Mouse (Mus musculus) hindbrain, postnatal 0 days (tissue): ENCODE results near the gene Tmem203. TPM values are rescaled to one million over a fixed set of nuclear protein-coding genes. Genes with fewer than 3 reads are reported as not detected.

Experiments
- ATAC-seq: fragments of 200-750 bp; cut with Nextera tagmentation; 2 replicates; pipeline ENCODE4 v1.8.0; 2017; ENCODE audit warnings: mild to moderate bottlenecking, moderate TSS enrichment, moderate library complexity
- DNase-seq: peaks from one replicate; pipeline ENCODE4 v3.0.0-alpha.2; 2015; ENCODE audit warnings: low spot score
- H3K27ac ChIP-seq: fragments of 300-500 bp; sonication (generic); 2 replicates; pipeline ENCODE4 v1.5.1; 2014; ENCODE audit warnings: mild to moderate bottlenecking
- H3K27me3 ChIP-seq: fragments of 300-500 bp; sonication (generic); 2 replicates; pipeline ENCODE4 v1.6.1; 2014; ENCODE audit warnings: low read length, mixed read lengths; ENCODE audit not compliant: insufficient read depth
- H3K36me3 ChIP-seq: fragments of 300-500 bp; sonication (generic); 2 replicates; pipeline ENCODE4 v1.6.1; 2014; ENCODE audit warnings: low read length, mixed read lengths; ENCODE audit not compliant: insufficient read depth
- H3K4me1 ChIP-seq: fragments of 300-500 bp; sonication (generic); 2 replicates; pipeline ENCODE4 v1.6.1; 2014; ENCODE audit warnings: antibody characterized with exemption, low read length, mixed read lengths; ENCODE audit not compliant: insufficient read depth
- H3K4me2 ChIP-seq: fragments of 300-500 bp; sonication (generic); 2 replicates; pipeline ENCODE4 v1.6.1; 2014; ENCODE audit warnings: low read depth, mild to moderate bottlenecking, low read length, moderate library complexity, mixed read lengths
- H3K4me3 ChIP-seq: fragments of 300-500 bp; sonication (generic); 2 replicates; pipeline ENCODE4 v1.5.1; 2014; ENCODE audit warnings: low read length
- H3K9ac ChIP-seq: fragments of 300-500 bp; sonication (generic); replicated peaks from 2 replicates; pipeline ENCODE4 v1.6.1; 2014; ENCODE audit warnings: mild to moderate bottlenecking, low read length, moderate library complexity, mixed read lengths
- H3K9me3 ChIP-seq: fragments of 300-500 bp; sonication (generic); 2 replicates; pipeline ENCODE4 v1.6.1; 2016; ENCODE audit warnings: low read length, mixed read lengths
- CTCF ChIP-seq: IDR thresholded peaks from 2 replicates; pipeline ENCODE4 v1.5.1; 2016; ENCODE audit warnings: antibody characterized with exemption, control low read depth, low read depth
- WGBS: fragments of 180-500 bp; shearing (Covaris S2); extraction: QIAGEN DNeasy Blood & Tissue Kit; methylation state at CpG from one replicate; pipeline ENCODE4 v1.1.7; 2014; 5-methylcytosine and 5-hydroxymethylcytosine counted together
- polyA plus RNA-seq: library from polyadenylated mRNA; unstranded; fragments of >200 nt; fragmentation: Nextera tagmentation; extraction: Ambion mirVana; gene quantifications from 2 replicates; pipeline ENCODE4 v1.2.1, GENCODE M21; 2015
- total RNA-seq: library from RNA; depleted of rRNA; stranded (reverse); fragments of >200 nt; gene quantifications from 2 replicates; pipeline ENCODE4 v1.2.3, GENCODE M21; 2014

Gene Tmem203
- total and polyA plus RNA-seq, 2 experiments from 2014 or later, result 26.7 to 56.2 TPM

DNA sequence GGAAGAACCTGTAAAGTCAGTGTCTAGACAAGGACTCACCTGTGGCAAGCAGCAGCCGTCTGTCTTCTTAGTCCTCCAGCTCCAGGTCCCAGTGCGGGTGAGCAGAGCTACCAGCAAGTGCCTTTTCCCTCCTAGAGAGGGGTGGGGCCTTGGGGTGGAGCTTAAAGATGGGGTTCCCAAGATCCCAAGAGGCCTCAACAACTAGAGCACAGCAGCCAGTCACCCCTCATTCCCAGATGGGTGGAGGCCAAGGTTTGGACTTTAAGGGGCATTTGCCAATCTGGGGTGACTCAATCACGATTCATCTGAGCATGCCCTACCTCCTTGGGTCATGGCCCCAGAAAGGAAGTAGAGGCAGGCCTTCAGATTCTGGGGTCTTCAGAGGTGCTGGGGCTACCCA lies 15.5 kb upstream of the Tmem203 start:
- no peak for TF ChIP-seq CTCF
- peaks cover 5% of the 10 kb centered on the region; the same call in 1 of the 2 replicates for H3K36me3 ChIP-seq
- H3K9ac ChIP-seq, result no peak overlapping the region
- H3K4me2 ChIP-seq, result no peak overlapping the region
- no peaks in the 10 kb centered on the region for H3K27me3 ChIP-seq
- peaks cover 12% of the 10 kb centered on the region for H3K4me1 ChIP-seq
- no peak overlapping the region for H3K4me3 ChIP-seq
- DNase-seq (no peak), ATAC-seq (no peak)
- H3K27ac ChIP-seq, result no peak overlapping the region
- no peaks in the 10 kb centered on the region for H3K9me3 ChIP-seq
- WGBS, result 88% methylated on average over 3 of the region's 3 CpGs

DNA sequence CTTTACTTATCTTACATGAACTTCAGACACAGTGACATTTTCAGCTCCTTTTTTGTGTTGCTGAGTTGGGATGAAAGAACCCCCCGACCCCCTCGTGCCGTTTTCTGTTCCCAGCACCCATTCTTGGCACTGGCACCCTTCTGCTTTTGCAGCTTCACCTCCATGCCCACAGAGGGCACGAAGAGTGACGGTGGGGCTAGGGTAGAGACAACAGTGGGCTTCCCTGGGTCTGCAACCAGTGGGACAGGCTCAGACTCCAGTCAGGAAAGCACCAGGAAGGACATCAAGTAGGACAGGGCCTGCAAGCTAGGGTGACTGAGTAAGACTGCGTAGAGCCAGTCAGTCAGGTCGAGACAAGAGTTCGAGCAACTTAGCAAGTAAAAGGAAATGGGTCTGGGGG lies 14.9 kb upstream of the Tmem203 start:
- no peaks in the 10 kb centered on the region for H3K9me3 ChIP-seq
- peaks cover 5% of the 10 kb centered on the region; the same call in 1 of the 2 replicates for H3K36me3 ChIP-seq
- H3K9ac ChIP-seq, result no peak overlapping the region
- H3K4me2 ChIP-seq, result peak overlapping the region; percentile 88
- DNase-seq (no peak), ATAC-seq (0 out of 2 replicates have a peak, but pooled peaks have one; percentile 1)
- TF ChIP-seq CTCF, result no peak
- WGBS, result 52% methylated on average over 8 of the region's 8 CpGs
- H3K4me3 ChIP-seq, result peak overlapping the region; percentile 56; the same call in 1 of the 2 replicates
- H3K4me1 ChIP-seq, result peaks cover 12% of the 10 kb centered on the region
- H3K27ac ChIP-seq, result peak overlapping the region; percentile 80
- H3K27me3 ChIP-seq, result no peaks in the 10 kb centered on the region

DNA sequence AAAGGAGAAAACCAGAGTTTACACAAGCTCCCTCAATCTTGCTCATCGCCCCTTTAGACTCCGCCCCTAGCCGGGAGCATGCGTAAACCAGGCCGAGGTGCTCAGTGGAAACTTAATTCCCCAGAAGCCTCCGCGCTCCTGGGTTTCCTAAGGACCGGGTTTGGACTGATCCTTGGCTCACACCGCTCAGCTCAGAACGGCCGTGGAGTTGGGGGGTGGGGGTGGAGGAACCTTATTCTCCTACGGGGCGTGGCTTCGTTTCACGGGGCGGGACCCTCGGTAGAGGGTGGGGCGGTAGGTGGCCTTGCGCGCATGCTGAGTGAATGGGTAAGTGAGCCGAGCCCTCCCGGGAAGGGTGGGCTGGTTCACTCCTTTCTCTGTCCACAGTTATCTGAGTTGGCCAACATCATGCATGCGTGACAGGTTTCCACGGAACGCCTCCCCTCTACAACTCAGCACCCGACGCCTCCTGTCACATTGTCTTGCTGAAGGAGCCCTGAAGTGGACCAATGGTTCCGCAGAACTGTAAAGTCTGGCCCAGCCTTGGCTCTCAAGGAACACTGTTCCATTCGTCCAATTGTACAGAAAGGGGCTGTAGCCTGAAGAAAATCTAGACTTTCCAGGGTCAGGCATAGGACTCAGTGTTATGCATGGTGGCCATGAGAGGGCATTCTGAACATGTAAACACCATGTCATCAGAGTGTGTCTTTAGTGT lies 14.4 kb upstream of the Tmem203 start:
- DNase-seq, result peak; percentile 87
- peak; percentile 73 for ATAC-seq
- H3K4me1 ChIP-seq, result peaks cover 12% of the 10 kb centered on the region
- H3K27ac ChIP-seq, result peak overlapping the region; percentile 80
- H3K27me3 ChIP-seq, result no peaks in the 10 kb centered on the region
- H3K9ac ChIP-seq, result peak overlapping the region; percentile 73; the same call in 1 of the 2 replicates
- peak overlapping the region; percentile 88 for H3K4me2 ChIP-seq
- peak overlapping the region; percentile 56 for H3K4me3 ChIP-seq
- no peaks in the 10 kb centered on the region for H3K9me3 ChIP-seq
- TF ChIP-seq CTCF, result no peak; the same call in 1 of the 2 replicates
- H3K36me3 ChIP-seq, result peaks cover 5% of the 10 kb centered on the region; the same call in 1 of the 2 replicates
- WGBS, result under 1% methylated on average over 29 of the region's 29 CpGs

DNA sequence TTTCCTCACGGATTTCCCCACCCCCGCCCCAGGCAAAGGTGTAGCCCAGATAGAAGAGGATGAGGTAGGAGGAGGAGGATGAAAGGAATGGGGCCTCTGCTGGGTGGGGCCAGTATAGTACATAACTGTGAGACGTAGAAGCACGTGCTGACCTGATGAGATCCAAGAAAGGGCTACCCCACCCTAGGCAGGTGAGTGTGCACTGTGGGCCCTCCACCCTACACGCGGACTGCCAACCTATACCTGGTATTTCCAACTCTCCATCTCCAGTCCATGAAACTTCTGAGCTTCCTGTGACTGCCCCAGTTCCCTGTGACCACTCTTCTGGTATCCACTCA lies 13.8 kb upstream of the Tmem203 start:
- DNase-seq (no peak), ATAC-seq (peak; percentile 43)
- Histone ChIP-seq H3K4me3 (peak overlapping the region; percentile 56), H3K36me3 (peaks cover 5% of the 10 kb centered on the region; the same call in 1 of the 2 replicates), H3K4me1 (peaks cover 12% of the 10 kb centered on the region), H3K27ac (peak overlapping the region; percentile 80; the same call in 1 of the 2 replicates), H3K4me2 (peak overlapping the region; percentile 88), H3K27me3 (no peaks in the 10 kb centered on the region), H3K9me3 (no peaks in the 10 kb centered on the region), H3K9ac (peak overlapping the region; percentile 73; the same call in 1 of the 2 replicates)
- WGBS, result 13% methylated on average over 6 of the region's 6 CpGs
- no peak for TF ChIP-seq CTCF

DNA sequence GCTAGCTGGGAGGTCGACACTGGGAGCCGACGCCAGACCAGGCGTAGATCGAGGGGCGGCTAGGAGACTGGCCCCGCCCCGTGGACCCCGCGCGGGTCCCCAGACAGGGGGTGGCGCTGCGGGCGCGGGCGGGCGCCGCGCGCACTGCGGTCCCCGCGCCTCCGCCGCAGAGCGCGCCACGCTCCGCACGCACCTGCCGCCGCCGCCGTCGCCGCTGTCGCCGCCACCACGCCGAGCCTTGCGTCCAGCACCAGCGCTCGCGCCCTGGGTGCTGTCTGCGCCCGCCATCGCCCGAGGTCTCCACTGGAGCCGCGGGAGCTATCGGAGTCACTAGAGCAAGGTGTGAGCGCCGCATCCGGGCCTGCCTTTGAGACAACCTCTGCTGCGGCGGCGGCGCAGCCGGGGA lies 13.1 kb upstream of the Tmem203 start, which contains the start of the genes Rnf208 and Cysrt1:
Gene Rnf208, plus strand, starts transcription at position 155 of the 406 bp plus-strand sequence.
Gene Cysrt1, minus strand, starts transcription at position 352 of the 406 bp plus-strand sequence.
- H3K9ac ChIP-seq, result peak within 1 kb of the TSS; percentile 73
- H3K27me3 ChIP-seq, result no peaks in the 10 kb centered on the region
- H3K4me3 ChIP-seq, result peak within 1 kb of the TSS; percentile 56
- no peaks in the 10 kb centered on the region for H3K9me3 ChIP-seq
- peaks cover 12% of the 10 kb centered on the region for H3K4me1 ChIP-seq
- 0% methylated on average over 38 of the region's 59 CpGs for WGBS
- no peak for TF ChIP-seq CTCF
- H3K27ac ChIP-seq, result peak within 1 kb of the TSS; percentile 80
- ATAC-seq (peak; percentile 63), DNase-seq (peak; percentile 77)
- H3K36me3 ChIP-seq, result peaks cover 5% of the 10 kb centered on the region; the same call in 1 of the 2 replicates
- H3K4me2 ChIP-seq, result peak within 1 kb of the TSS; percentile 88

DNA sequence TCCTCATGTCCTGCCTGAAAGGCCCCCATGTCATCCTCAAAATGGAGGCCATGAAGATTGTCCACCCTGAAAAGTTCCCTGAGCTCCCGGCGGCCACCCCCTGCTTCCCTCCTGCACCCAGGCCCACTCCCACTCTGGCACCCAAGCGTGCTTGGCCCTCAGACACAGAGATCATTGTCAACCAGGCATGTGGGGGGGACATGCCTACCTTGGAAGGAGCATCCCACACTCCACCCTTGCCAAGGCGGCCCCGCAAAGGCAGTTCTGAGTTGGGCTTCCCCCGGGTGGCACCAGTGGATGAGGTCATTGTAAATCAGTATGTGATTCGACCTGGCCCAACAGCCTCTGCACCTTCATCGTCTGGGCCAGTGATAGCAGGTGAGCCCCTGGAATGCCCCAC lies 11.9 kb upstream of the Tmem203 start:
- no peaks in the 10 kb centered on the region for H3K9me3 ChIP-seq
- H3K27ac ChIP-seq, result no peak overlapping the region
- 78% methylated on average over 8 of the region's 8 CpGs for WGBS
- peak overlapping the region; percentile 88 for H3K4me2 ChIP-seq
- no peak for TF ChIP-seq CTCF
- H3K27me3 ChIP-seq, result no peaks in the 10 kb centered on the region
- peak overlapping the region; percentile 56 for H3K4me3 ChIP-seq
- DNase-seq (no peak), ATAC-seq (no peak)
- peaks cover 5% of the 10 kb centered on the region; the same call in 1 of the 2 replicates for H3K36me3 ChIP-seq
- peaks cover 12% of the 10 kb centered on the region for H3K4me1 ChIP-seq
- peak overlapping the region; percentile 73; the same call in 1 of the 2 replicates for H3K9ac ChIP-seq
